Mouse (Mus musculus) kidney, adult 2 months (tissue): ENCODE measurements around the gene Iqschfp.

Experiments used
- CTCF ChIP-seq: fragments of 200-500 bp; conservative IDR thresholded peaks from 2 replicates; pipeline ENCODE4 v1.5.1; 2011; ENCODE audit warnings: low read depth, mild to moderate bottlenecking, control low read depth, low read length, moderate library complexity, mixed read lengths; ENCODE audit not compliant: insufficient read depth, insufficient read length
- POLR2A ChIP-seq: fragments of 200-500 bp; IDR thresholded peaks from one replicate; pipeline ENCODE4 v1.6.1; 2011; ENCODE audit warnings: low read depth, low read length, control low read depth

DNA sequence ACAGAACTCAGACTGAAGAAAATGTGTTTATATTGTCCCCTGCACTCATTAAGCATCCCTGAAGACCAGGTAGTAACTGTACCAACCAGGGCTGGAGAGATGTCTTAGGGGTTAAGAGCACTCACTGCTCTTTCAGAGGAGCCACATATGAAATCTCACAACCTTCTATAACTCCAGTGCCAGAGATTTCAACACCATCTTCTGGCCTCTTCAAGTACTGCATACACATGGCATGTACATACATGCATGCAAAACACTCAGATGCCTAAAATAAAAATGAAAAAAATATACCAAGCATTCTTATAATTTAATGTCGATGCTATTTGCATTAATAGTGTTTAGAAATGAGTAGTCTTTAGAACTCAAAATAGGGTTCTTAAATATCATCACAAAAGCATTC lies 88.0 kb downstream of the Iqschfp start:
- TF ChIP-seq POLR2A (no peak), CTCF (no peak)
